Mouse (Mus musculus) CH12.LX (cell line): ENCODE measurements around the gene Fbxo6. TPM values are rescaled to one million over a fixed set of nuclear protein-coding genes. Genes with fewer than 3 reads are reported as not detected.

Experiments used
- DNase-seq: peaks from one replicate; pipeline ENCODE4 v3.0.0-alpha.2; 2013; ENCODE audit errors: extremely low read depth
- H3K27ac ChIP-seq: 2 replicates; pipeline ENCODE4 v1.5.1; 2012; ENCODE audit warnings: low read depth, mild to moderate bottlenecking, control low read depth, moderate library complexity; ENCODE audit not compliant: insufficient read depth
- H3K27me3 ChIP-seq: replicated peaks from 2 replicates; pipeline ENCODE3; 2012; ENCODE audit warnings: inconsistent platforms
- H3K36me3 ChIP-seq, 2 experiments: replicated peaks in 1 of 2; 2 replicates each; pipeline versions ENCODE3 to v1.6.1; 2012; ENCODE audit warnings: inconsistent platforms in 1 of 2, low read length in 1 of 2, mild to moderate bottlenecking in 1 of 2, mixed read lengths in 1 of 2, moderate library complexity in 1 of 2; ENCODE audit not compliant: control insufficient read depth in 1 of 2, insufficient read depth in 1 of 2
- H3K4me1 ChIP-seq, 2 experiments: 2 replicates each; pipeline ENCODE4 v1.6.1; 2012; ENCODE audit warnings: inconsistent platforms in 1 of 2, moderate library complexity in 1 of 2; ENCODE audit not compliant: insufficient read depth in 2 of 2, control insufficient read depth in 1 of 2
- H3K4me2 ChIP-seq: 2 replicates; pipeline ENCODE4 v1.6.1; 2012; ENCODE audit warnings: low read depth, mild to moderate bottlenecking, control low read depth; ENCODE audit not compliant: poor library complexity, insufficient read depth, severe bottlenecking
- H3K4me3 ChIP-seq, 3 experiments: fragments of 150-350 bp in 1 of 3; sonication (generic) in 1 of 3; replicated peaks in 1 of 3; 2 replicates each; pipeline versions ENCODE3 to v1.5.1; 2011 to 2012; ENCODE audit warnings: low read depth in 2 of 3, low read length in 2 of 3, mild to moderate bottlenecking in 2 of 3, moderate library complexity in 2 of 3, control low read depth in 1 of 3, improper control_type of control experiment in 1 of 3, inconsistent platforms in 1 of 3, mixed read lengths in 1 of 3; ENCODE audit not compliant: poor library complexity in 1 of 3
- H3K79me2 ChIP-seq: replicated peaks from 2 replicates; pipeline ENCODE4 v1.6.1; 2012; ENCODE audit warnings: mild to moderate bottlenecking, moderate library complexity; ENCODE audit not compliant: control insufficient read depth, poor library complexity, insufficient read depth, severe bottlenecking; ENCODE audit errors: extremely low read depth
- H3K9ac ChIP-seq: 2 replicates; pipeline ENCODE4 v1.6.1; 2012; ENCODE audit warnings: low read depth, mild to moderate bottlenecking, control low read depth, moderate library complexity; ENCODE audit not compliant: insufficient read depth
- H3K9me3 ChIP-seq: replicated peaks from 2 replicates; pipeline ENCODE3; 2012; ENCODE audit warnings: low read length, inconsistent platforms, mixed read lengths
- BHLHE40 ChIP-seq: IDR thresholded peaks from 2 replicates; pipeline ENCODE4 v1.6.1; 2011; ENCODE audit warnings: mild to moderate bottlenecking, low read depth, low read length, improper control_type of control experiment
- CHD2 ChIP-seq: IDR thresholded peaks from 2 replicates; pipeline ENCODE4 v1.6.1; 2011; ENCODE audit warnings: low read length, improper control_type of control experiment
- CTCF ChIP-seq, 2 experiments: IDR thresholded peaks in 1 of 2; conservative IDR thresholded peaks in 1 of 2; 2 replicates each; pipeline ENCODE4 v1.5.1; 2011 to 2012; ENCODE audit warnings: low read depth in 2 of 2, low read length in 2 of 2, improper control_type of control experiment in 1 of 2, inconsistent platforms in 1 of 2, mild to moderate bottlenecking in 1 of 2, moderate library complexity in 1 of 2
- ETS1 ChIP-seq: conservative IDR thresholded peaks from 2 replicates; pipeline ENCODE4 v1.6.1; 2012; ENCODE audit warnings: low read depth, mild to moderate bottlenecking, inconsistent platforms, low read length, improper control_type of control experiment, moderate library complexity
- GABPA ChIP-seq: IDR thresholded peaks from 2 replicates; pipeline ENCODE4 v1.6.1; 2012; ENCODE audit warnings: low read depth, low read length, improper control_type of control experiment, inconsistent platforms; ENCODE audit not compliant: insufficient replicate concordance
- HCFC1 ChIP-seq: IDR thresholded peaks from 2 replicates; pipeline ENCODE4 v1.6.1; 2012; ENCODE audit warnings: low read depth, mild to moderate bottlenecking, inconsistent platforms, low read length, improper control_type of control experiment
- IRF4 ChIP-seq: IDR thresholded peaks from 2 replicates; pipeline ENCODE4 v1.6.1; 2014; ENCODE audit warnings: low read depth, mild to moderate bottlenecking, inconsistent platforms, low read length, improper control_type of control experiment
- JUN ChIP-seq: IDR thresholded peaks from 2 replicates; pipeline ENCODE4 v1.6.1; 2011; ENCODE audit warnings: low read depth, mild to moderate bottlenecking, low read length, improper control_type of control experiment, moderate library complexity; ENCODE audit not compliant: insufficient read depth
- JUND ChIP-seq: conservative IDR thresholded peaks from 2 replicates; pipeline ENCODE4 v1.6.1; 2011; ENCODE audit warnings: low read depth, low read length, improper control_type of control experiment
- MAX ChIP-seq: IDR thresholded peaks from 2 replicates; pipeline ENCODE4 v1.6.1; 2011; ENCODE audit warnings: low read length, improper control_type of control experiment
- MAZ ChIP-seq: IDR thresholded peaks from 2 replicates; pipeline ENCODE4 v1.6.1; 2012; ENCODE audit warnings: low read depth, mild to moderate bottlenecking, inconsistent platforms, low read length, improper control_type of control experiment, moderate library complexity
- MEF2A ChIP-seq: IDR thresholded peaks from 2 replicates; pipeline ENCODE4 v1.6.1; 2014; ENCODE audit warnings: low read depth, mild to moderate bottlenecking, inconsistent platforms, low read length, improper control_type of control experiment, borderline replicate concordance
- NELFE ChIP-seq: IDR thresholded peaks from 2 replicates; pipeline ENCODE4 v1.6.1; 2011; ENCODE audit warnings: low read depth, low read length, improper control_type of control experiment
- NRF1 ChIP-seq: IDR thresholded peaks from 2 replicates; pipeline ENCODE4 v1.6.1; 2014; ENCODE audit warnings: low read depth, mild to moderate bottlenecking, inconsistent platforms, low read length, improper control_type of control experiment, moderate library complexity
- POLR2A ChIP-seq: IDR thresholded peaks from 2 replicates; pipeline ENCODE4 v1.6.1; 2011; ENCODE audit warnings: low read depth, mild to moderate bottlenecking, improper control_type of control experiment, low read length
- POLR2AphosphoS2 ChIP-seq: IDR thresholded peaks from 2 replicates; pipeline ENCODE4 v1.6.1; 2011; ENCODE audit warnings: low read depth, low read length, improper control_type of control experiment
- SIN3A ChIP-seq: IDR thresholded peaks from 2 replicates; pipeline ENCODE4 v1.6.1; 2012; ENCODE audit warnings: low read length, improper control_type of control experiment, inconsistent platforms
- SMC3 ChIP-seq: IDR thresholded peaks from 2 replicates; pipeline ENCODE4 v1.6.1; 2011; ENCODE audit warnings: low read depth, low read length, improper control_type of control experiment
- TBP ChIP-seq: conservative IDR thresholded peaks from 2 replicates; pipeline ENCODE4 v1.6.1; 2011; ENCODE audit warnings: low read depth, low read length, improper control_type of control experiment
- ZC3H11A ChIP-seq: IDR thresholded peaks from 2 replicates; pipeline ENCODE4 v1.6.1; 2012; ENCODE audit warnings: low read depth, mild to moderate bottlenecking, inconsistent platforms, low read length, improper control_type of control experiment
- ZKSCAN1 ChIP-seq: IDR thresholded peaks from 2 replicates; pipeline ENCODE4 v1.6.1; 2012; ENCODE audit warnings: low read depth, inconsistent platforms, low read length, improper control_type of control experiment, borderline replicate concordance
- ZMIZ1 ChIP-seq: IDR thresholded peaks from 2 replicates; pipeline ENCODE4 v1.6.1; 2012; ENCODE audit warnings: low read depth, mild to moderate bottlenecking, inconsistent platforms, low read length, improper control_type of control experiment
- dilution Hi-C: fragments of 300-500 bp; cut with MboI; formaldehyde crosslinking; loops from 2 replicates; pipeline ENCODE4 v1.14.3; 2020; ENCODE audit warnings: low sequenced_read_pairs; ENCODE audit not compliant: extremely low pct_unique_long_range_greater_than_20kb, extremely low pct_ligation_motif_present
- in situ Hi-C: fragments of 300-500 bp; cut with MboI; formaldehyde crosslinking; loops from 3 replicates; pipeline ENCODE4 v1.14.3; 2019; ENCODE audit warnings: low sequenced_read_pairs, low pct_ligation_motif_present, low pct_unique_long_range_greater_than_20kb, mixed read lengths
- polyA plus RNA-seq: library from polyadenylated mRNA; unstranded; fragments of >175 nt; gene quantifications from 2 replicates; pipeline ENCODE4 v1.2.1, GENCODE M21; 2012; ENCODE audit warnings: low read depth; ENCODE audit not compliant: insufficient read length
- total RNA-seq, 2 experiments: library from RNA; depleted of rRNA; stranded (reverse); fragments of 300-350 nt in 1 of 2; fragments of >200 nt in 1 of 2; gene quantifications; 2 replicates each; pipeline ENCODE4 v1.2.3; 2012 to 2014

Gene Fbxo6
- total and polyA plus RNA-seq, 3 experiments = 20.8 to 32.5 (median 25.7) TPM

GRCm38 (mm10) chr4:148147714-148148113 lies 4.2 kb downstream of the Fbxo6 start:
- no peak for DNase-seq
- Histone ChIP-seq H3K4me3 (no peak overlapping the region), H3K79me2 (no peaks in the 10 kb centered on the region), H3K4me2 (no peak overlapping the region), H3K4me1 (peaks cover 0 to 5% of the 10 kb centered on the region in 2 experiments; a peak in 2 of 4 replicates), H3K9me3 (no peaks in the 10 kb centered on the region), H3K36me3 (peaks cover 34 to 68% of the 10 kb centered on the region in 2 experiments), H3K27ac (no peak overlapping the region), H3K9ac (no peak overlapping the region), H3K27me3 (no peaks in the 10 kb centered on the region)
- dilution Hi-C loops (no loop called here), in situ Hi-C loops (no loop called here)
- TF ChIP-seq IRF4 (no peak), ETS1 (no peak), MEF2A (no peak), JUN (no peak)

DNA sequence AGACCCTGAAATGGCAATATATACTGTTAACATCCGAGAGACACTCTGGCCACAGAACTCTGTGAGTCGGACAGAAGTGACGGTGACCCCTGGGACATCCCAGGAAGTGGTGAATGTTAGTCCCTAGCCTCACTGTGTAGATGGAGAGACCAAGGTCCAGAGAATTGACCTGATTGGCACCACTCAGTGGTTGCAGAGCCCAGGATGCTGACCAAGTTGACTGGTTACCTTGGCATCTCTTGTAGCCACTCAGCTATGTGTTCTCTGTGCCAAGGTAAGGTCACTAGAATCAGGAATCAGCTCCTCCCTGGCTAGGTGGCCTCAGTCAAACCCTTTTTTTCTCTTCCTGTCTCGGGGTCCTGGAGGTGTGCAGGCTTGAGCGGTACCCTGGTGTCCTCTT lies 8.2 kb downstream of the Fbxo6 start:
- Histone ChIP-seq H3K36me3 (peaks cover 30 to 60% of the 10 kb centered on the region in 2 experiments), H3K79me2 (no peaks in the 10 kb centered on the region; the same call in 1 of the 2 replicates), H3K4me2 (no peak overlapping the region), H3K4me1 (peaks cover 0 to 6% of the 10 kb centered on the region in 2 experiments; a peak in 2 of 4 replicates), H3K9ac (no peak overlapping the region), H3K27me3 (peaks cover 7% of the 10 kb centered on the region), H3K4me3 (no peak overlapping the region), H3K27ac (no peak overlapping the region), H3K9me3 (no peaks in the 10 kb centered on the region)
- TF ChIP-seq JUND (no peak), TBP (no peak), POLR2AphosphoS2 (no peak), NELFE (no peak), HCFC1 (no peak), ZMIZ1 (no peak)
- no peak for DNase-seq
- in situ Hi-C loops = no loop called here
- dilution Hi-C loops = no loop called here

DNA sequence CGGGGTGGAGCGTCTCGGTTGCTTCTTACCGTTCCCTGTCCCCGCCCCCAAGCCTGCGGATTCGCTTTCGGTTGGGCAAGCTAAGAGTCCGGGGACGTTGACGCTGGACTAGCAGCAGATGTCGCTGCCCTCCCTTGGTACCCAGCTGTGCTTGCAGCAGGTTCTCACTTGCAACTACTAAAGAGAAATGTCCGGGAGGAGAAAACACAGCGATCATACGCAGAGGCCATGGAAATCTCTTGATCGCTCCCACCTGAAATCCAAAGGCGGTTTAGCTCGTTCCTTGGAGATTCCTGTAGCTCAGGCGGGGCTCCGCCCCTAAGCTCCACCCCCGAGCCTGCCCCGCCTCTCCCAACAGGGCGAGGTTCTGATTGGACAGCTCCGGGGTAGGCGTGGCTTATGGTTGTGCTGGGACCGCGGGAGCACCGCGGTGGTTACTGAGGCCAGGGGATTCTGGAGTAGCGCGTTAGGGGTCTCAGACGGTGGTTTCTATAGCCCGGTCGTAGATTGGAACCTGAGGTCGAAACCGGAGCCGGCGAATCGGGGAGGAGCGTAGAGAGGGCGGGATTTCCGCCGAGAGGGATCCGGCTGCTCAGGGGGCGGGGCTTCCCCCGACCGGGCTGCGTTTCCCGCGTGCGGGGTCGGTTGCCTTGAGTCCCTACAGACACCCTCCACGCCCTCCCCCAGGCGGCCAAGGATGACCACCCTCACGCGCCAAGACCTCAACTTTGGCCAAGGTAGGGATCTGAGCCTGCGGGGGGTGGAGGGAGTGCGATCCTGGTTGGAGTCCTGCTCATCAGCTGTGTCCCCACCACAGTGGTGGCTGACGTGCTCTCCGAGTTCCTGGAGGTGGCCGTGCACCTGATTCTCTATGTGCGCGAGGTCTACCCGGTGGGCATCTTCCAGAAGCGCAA lies 11.6 kb downstream of the Fbxo6 start:
- no peaks in the 10 kb centered on the region; the same call in 1 of the 2 replicates for H3K79me2 ChIP-seq
- dilution Hi-C loops (no loop called here), in situ Hi-C loops (no loop called here)
- peak overlapping the region; percentile 77 to 85 (median 83) for H3K4me3 ChIP-seq
- peak overlapping the region; percentile 25 for H3K4me2 ChIP-seq
- peaks cover 30% of the 10 kb centered on the region for H3K27me3 ChIP-seq
- H3K9me3 ChIP-seq = no peaks in the 10 kb centered on the region
- peaks cover 0 to 6% of the 10 kb centered on the region in 2 experiments; a peak in 2 of 4 replicates for H3K4me1 ChIP-seq
- peak overlapping the region; percentile 76 for H3K9ac ChIP-seq
- H3K27ac ChIP-seq = peak overlapping the region; percentile 73
- peak; percentile 92 for DNase-seq
- peaks cover 10 to 28% of the 10 kb centered on the region in 2 experiments for H3K36me3 ChIP-seq
- no peak for TF ChIP-seq ZKSCAN1
- peak; percentile 90 for TF ChIP-seq POLR2A
- TF ChIP-seq MEF2A = peak; percentile 34; the same call in 1 of the 2 replicates
- TF ChIP-seq MAX = no peak; the same call in none of the 2 replicates
- no peak for TF ChIP-seq GABPA
- TF ChIP-seq POLR2AphosphoS2 = 0 out of 2 replicates have a peak, but pooled peaks have one; percentile 46
- peak; percentile 21 to 76; a peak in 2 of 4 replicates for TF ChIP-seq CTCF (conservative IDR thresholded peaks at IDR 0.05 in 1 of 2, IDR thresholded peaks at IDR 0.05 in 1 of 2; ENCODE audit: low read depth in 2 of 2, low read length in 2 of 2)
- no peak for TF ChIP-seq IRF4
- no peak for TF ChIP-seq JUND
- TF ChIP-seq SMC3 = peak; percentile 55
- TF ChIP-seq JUN = no peak
- peak; percentile 25; the same call in 1 of the 2 replicates for TF ChIP-seq BHLHE40
- TF ChIP-seq ZC3H11A = no peak
- TF ChIP-seq NRF1 = 0 out of 2 replicates have a peak, but pooled peaks have one; percentile 25
- TF ChIP-seq CHD2 = peak; percentile 62; the same call in 1 of the 2 replicates
- TF ChIP-seq MAZ = peak; percentile 83; the same call in 1 of the 2 replicates
- TF ChIP-seq SIN3A = peak; percentile 86
